Mouse (Mus musculus) spleen, adult 2 months (tissue): ENCODE results near the gene Mfn2.

Source experiments
- CTCF ChIP-seq: fragments of 200-500 bp; IDR thresholded peaks from 2 replicates; pipeline ENCODE4 v1.5.1; 2011; ENCODE audit warnings: mild to moderate bottlenecking, inconsistent platforms; ENCODE audit not compliant: insufficient read depth, insufficient read length, insufficient replicate concordance; ENCODE audit errors: extremely low read depth
- POLR2A ChIP-seq: fragments of 200-500 bp; IDR thresholded peaks from 2 replicates; pipeline ENCODE4 v1.6.1; 2011; ENCODE audit warnings: low read depth, low read length, inconsistent platforms

DNA sequence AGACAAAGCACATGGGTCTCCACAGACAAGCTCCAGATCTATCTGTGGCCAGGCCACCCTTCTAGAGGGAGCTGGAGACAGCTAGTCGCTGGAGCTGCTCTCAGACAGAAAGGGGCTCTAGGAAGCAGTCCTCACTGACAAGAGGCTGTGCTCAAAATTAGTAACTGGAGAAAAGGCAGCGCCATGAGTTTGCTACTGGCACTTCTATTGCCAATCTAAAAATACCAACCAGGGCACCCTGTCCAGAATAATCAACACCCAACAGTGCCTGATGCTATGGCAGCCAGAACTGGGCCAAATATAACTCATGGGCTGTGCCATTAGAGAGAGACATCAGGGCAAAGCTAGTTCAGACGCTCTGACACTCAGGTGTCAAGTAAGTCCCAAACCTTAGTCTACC lies 7.2 kb downstream of the Mfn2 start:
- TF ChIP-seq POLR2A (no peak), CTCF (no peak)
